Mouse (Mus musculus): ENCODE results near the gene Foxred2.

The Foxred2 gene

GRCm38 (mm10) chr15:77956404-77956901 lies at the start of gene Foxred2:
Gene Foxred2, minus strand, starts transcription at chr15:77956722.
- DNase-seq = peak; percentile 87 to 94

- DNase-seq = peak; percentile 52 to 65
Measured at GRCm38 (mm10) chr15:78003929-78004328, 47.4 kb upstream of the Foxred2 start.

GRCm38 (mm10) chr15:78001400-78001799 lies 44.9 kb upstream of the Foxred2 start:
- DNase-seq = no peak

GRCm38 (mm10) chr15:77988541-77988940 lies 32.0 kb upstream of the Foxred2 start:
- no peak for DNase-seq

- DNase-seq = no peak
Measured at GRCm38 (mm10) chr15:77983391-77983790, 26.9 kb upstream of the Foxred2 start.

GRCm38 (mm10) chr15:77982195-77982939 lies 25.8 kb upstream of the Foxred2 start:
- peak; percentile 89 to 94 for DNase-seq

GRCm38 (mm10) chr15:77981181-77981680 lies 24.7 kb upstream of the Foxred2 start:
- no peak for DNase-seq

GRCm38 (mm10) chr15:77979427-77979865 lies 22.9 kb upstream of the Foxred2 start:
- DNase-seq = no peak

GRCm38 (mm10) chr15:77977663-77978062 lies 21.1 kb upstream of the Foxred2 start:
- no peak for DNase-seq

- DNase-seq = no peak
Measured at GRCm38 (mm10) chr15:77974165-77974841, 17.8 kb upstream of the Foxred2 start.

- DNase-seq = peak; percentile 98 to 99
Measured at GRCm38 (mm10) chr15:77970470-77971292, 14.2 kb upstream of the Foxred2 start, which contains the start of gene Eif3d. Gene Eif3d, minus strand, starts transcription at chr15:77970813.

GRCm38 (mm10) chr15:77969940-77970469 lies 13.5 kb upstream of the Foxred2 start:
- DNase-seq = no peak

GRCm38 (mm10) chr15:77965117-77965528 lies 8.6 kb upstream of the Foxred2 start:
- DNase-seq = no peak

GRCm38 (mm10) chr15:77962447-77962846 lies 5.9 kb upstream of the Foxred2 start:
- no peak for DNase-seq

- no peak for DNase-seq
Measured at GRCm38 (mm10) chr15:77960693-77961092, 4.2 kb upstream of the Foxred2 start.

- no peak for DNase-seq
Measured at GRCm38 (mm10) chr15:77958071-77958470, 1.5 kb upstream of the Foxred2 start.

GRCm38 (mm10) chr15:77957625-77958024 lies 1.1 kb upstream of the Foxred2 start:
- no peak for DNase-seq

GRCm38 (mm10) chr15:77955440-77956403 lies 800 bp downstream of the Foxred2 start:
- peak; percentile 50 to 60 for DNase-seq

GRCm38 (mm10) chr15:77954362-77954761 lies 2.2 kb downstream of the Foxred2 start:
- DNase-seq = no peak

GRCm38 (mm10) chr15:77952921-77953320 lies 3.6 kb downstream of the Foxred2 start:
- DNase-seq = peak; percentile 75 to 77

- DNase-seq = no peak
Measured at GRCm38 (mm10) chr15:77949061-77949460, 7.5 kb downstream of the Foxred2 start.

Data from cerebellum, postnatal 36 days (tissue).